Mouse (Mus musculus) embryonic facial prominence, embryonic 10.5 days (tissue): Measurements from ENCODE around the gene Ltf. TPM values are rescaled to one million over a fixed set of nuclear protein-coding genes. Genes with fewer than 3 reads are reported as not detected.

Experiments used
- DNase-seq: peaks from one replicate; pipeline ENCODE4 v3.0.0-alpha.2; 2017; ENCODE audit warnings: low spot score
- H3K27ac ChIP-seq: fragments of 300-500 bp; sonication (generic); replicated peaks from 2 replicates; pipeline ENCODE4 v1.5.1; 2016; ENCODE audit warnings: mild to moderate bottlenecking
- H3K27me3 ChIP-seq: fragments of 300-500 bp; sonication (generic); replicated peaks from 2 replicates; pipeline ENCODE4 v1.6.1; 2016; ENCODE audit warnings: low read depth, mild to moderate bottlenecking; ENCODE audit not compliant: poor library complexity, severe bottlenecking
- H3K36me3 ChIP-seq: fragments of 300-500 bp; sonication (generic); replicated peaks from 2 replicates; pipeline ENCODE4 v1.6.1; 2016; ENCODE audit warnings: mild to moderate bottlenecking, moderate library complexity
- H3K4me1 ChIP-seq: fragments of 300-500 bp; sonication (generic); 2 replicates; pipeline ENCODE4 v1.6.1; 2016
- H3K4me3 ChIP-seq: fragments of 300-500 bp; sonication (generic); 2 replicates; pipeline ENCODE4 v1.5.1; 2016; ENCODE audit warnings: mild to moderate bottlenecking, moderate library complexity
- H3K9me3 ChIP-seq: fragments of 300-500 bp; sonication (generic); 2 replicates; pipeline ENCODE4 v1.6.1; 2016; ENCODE audit warnings: mild to moderate bottlenecking
- WGBS: fragments of 180-500 bp; shearing (Covaris S2); methylation state at CpG from one replicate; pipeline ENCODE4 v1.1.7; 2016; 5-methylcytosine and 5-hydroxymethylcytosine counted together
- polyA plus RNA-seq: library from polyadenylated mRNA; unstranded; fragments of >200 nt; fragmentation: Nextera tagmentation; extraction: Ambion mirVana; gene quantifications from 2 replicates; pipeline ENCODE4 v1.2.1, GENCODE M21; 2016

The Ltf gene
- not detected in 2 replicates for polyA plus RNA-seq

DNA sequence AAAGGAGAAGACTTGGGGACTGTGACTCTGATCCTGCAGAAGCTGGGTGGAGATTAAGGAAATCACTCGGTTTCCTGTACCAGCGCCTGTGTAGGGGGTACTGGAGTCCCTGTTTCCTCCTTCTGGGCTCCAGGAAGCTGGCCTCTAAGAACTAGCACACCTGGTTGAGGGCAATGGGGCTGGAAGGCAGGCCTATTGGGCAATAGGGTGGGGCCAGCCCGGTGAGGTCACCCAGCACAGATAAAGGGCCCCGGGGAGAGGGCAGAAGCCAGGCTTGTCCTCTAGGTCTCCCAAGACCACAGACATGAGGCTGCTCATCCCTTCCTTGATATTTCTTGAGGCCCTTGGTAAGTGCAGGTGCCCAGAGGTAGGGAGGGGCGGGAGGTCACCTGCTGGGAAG lies at the start of gene Ltf:
TSS of gene Ltf (plus strand) at position 250 of the 400 bp plus-strand sequence.
- Histone ChIP-seq H3K27ac (0 out of 2 replicates have a peak within 1 kb of the TSS, but pooled peaks have one; percentile 1), H3K9me3 (no peaks in the 10 kb centered on the region), H3K4me1 (peaks cover 11% of the 10 kb centered on the region), H3K27me3 (no peaks in the 10 kb centered on the region), H3K4me3 (no peak within 1 kb of the TSS), H3K36me3 (no peaks in the 10 kb centered on the region)
- DNase-seq: no peak
- WGBS: 80% methylated on average over 5 of the region's 5 CpGs

DNA sequence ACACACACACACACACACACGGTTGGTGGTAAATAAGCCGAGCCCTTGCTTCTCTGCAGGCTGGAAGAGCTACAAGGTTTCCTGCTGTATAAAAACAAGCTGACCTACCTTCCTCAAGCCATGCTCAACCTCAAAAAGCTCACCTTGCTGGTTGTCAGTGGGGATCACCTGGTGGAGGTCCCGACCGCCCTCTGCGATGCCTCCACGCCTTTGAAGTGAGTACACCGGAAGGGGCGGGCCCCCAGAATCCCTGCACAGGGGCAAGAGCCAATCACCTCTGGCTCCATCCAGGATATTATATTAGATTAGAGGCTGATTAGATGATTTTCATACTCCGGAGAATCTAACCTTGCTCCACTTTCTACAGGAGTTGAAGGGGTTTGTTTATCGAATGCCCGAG lies 39.7 kb upstream of the Ltf start:
- Histone ChIP-seq H3K9me3 (no peaks in the 10 kb centered on the region), H3K36me3 (no peaks in the 10 kb centered on the region), H3K4me1 (no peaks in the 10 kb centered on the region), H3K4me3 (no peak overlapping the region), H3K27ac (no peak overlapping the region), H3K27me3 (no peaks in the 10 kb centered on the region)
- 95% methylated on average over 11 of the region's 11 CpGs for WGBS
- no peak for DNase-seq

DNA sequence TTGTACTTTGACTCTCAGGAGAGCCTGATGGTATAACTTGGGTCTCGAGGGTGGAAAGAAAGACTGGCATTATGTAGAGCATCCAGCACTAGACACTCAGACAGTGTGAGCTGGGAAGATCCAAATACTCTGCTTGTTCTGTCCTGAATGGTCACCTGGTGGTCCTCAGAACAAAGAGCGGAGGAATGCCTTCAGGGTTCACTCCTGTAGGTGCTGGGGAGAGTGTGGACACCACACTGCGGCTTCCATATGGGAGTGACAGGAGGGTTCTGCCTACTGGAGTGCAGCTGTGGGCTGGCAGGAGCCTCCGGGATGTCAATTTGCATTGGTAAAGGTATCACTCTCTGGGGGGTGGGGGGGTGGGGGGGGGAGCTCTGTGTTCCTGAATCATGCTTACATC lies 36.7 kb upstream of the Ltf start:
- Histone ChIP-seq H3K9me3 (no peaks in the 10 kb centered on the region), H3K36me3 (no peaks in the 10 kb centered on the region), H3K27me3 (no peaks in the 10 kb centered on the region), H3K27ac (no peak overlapping the region), H3K4me3 (no peak overlapping the region), H3K4me1 (no peaks in the 10 kb centered on the region)
- DNase-seq: no peak
- WGBS: 55% methylated on average over 4 of the region's 4 CpGs

DNA sequence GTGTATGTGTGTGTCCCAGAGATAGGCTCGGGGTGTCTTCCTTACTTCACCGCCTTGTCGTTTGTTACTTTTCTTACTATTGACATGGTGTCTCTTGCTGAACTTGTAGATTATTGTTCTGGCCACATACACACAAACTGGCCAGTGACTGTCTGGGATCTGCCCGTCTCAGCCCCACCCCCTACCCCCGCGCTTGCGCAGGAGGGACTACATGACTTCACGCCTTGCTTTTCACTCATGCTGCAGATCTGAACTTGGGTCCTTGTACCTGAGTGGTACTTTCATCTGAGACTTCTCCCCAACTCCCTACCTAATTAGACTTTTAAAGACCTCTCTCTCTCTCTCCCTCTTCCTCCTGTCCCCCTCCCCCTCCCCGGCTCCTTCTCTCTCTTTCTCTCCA lies 35.0 kb upstream of the Ltf start:
- no peak for DNase-seq
- Histone ChIP-seq H3K4me3 (no peak overlapping the region), H3K9me3 (no peaks in the 10 kb centered on the region), H3K27ac (no peak overlapping the region), H3K36me3 (no peaks in the 10 kb centered on the region), H3K27me3 (no peaks in the 10 kb centered on the region), H3K4me1 (no peaks in the 10 kb centered on the region)
- WGBS: 92% methylated on average over 9 of the region's 9 CpGs

DNA sequence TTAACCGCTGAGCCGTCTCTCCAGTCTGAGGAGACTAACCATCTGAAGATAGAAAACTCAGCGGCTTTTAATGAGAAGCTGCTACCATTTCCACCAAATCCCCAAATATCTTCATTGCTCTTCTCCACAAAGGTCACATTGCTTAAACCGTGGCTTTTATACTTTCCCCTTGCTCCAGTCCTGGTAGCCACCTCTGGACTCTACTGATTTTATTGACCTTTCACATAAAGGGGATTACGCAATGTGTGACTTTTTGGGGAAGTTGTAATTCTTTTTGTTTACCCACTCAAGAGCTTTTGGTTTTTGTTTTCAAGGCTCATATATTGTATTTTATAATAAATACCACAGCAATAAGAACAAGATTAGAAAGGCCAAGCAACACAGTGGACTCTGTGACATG lies 33.5 kb upstream of the Ltf start:
- no peak for DNase-seq
- Histone ChIP-seq H3K4me3 (no peak overlapping the region), H3K27me3 (no peaks in the 10 kb centered on the region), H3K4me1 (no peaks in the 10 kb centered on the region), H3K36me3 (no peaks in the 10 kb centered on the region), H3K9me3 (no peaks in the 10 kb centered on the region), H3K27ac (no peak overlapping the region)
- WGBS: 94% methylated on average over 5 of the region's 5 CpGs

DNA sequence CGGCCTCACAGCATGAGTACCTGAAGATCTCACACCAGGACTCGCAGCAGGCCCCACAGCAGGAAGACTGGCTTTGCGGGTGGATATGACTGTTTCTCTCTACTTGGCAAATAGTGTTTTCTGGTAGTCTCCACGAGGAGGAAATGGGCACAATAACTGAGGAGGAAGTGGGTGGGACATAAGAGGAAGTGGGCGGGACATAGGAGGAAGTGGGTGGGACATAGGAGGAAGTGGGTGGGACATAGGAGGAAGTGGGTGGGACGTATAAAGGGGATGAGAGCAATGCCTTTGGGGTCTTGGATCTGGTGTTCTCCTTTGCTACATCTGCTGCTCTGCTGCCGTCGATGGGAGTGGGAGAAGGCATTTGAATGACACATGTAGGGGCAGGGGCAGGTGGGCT lies 33.1 kb upstream of the Ltf start:
- Histone ChIP-seq H3K36me3 (no peaks in the 10 kb centered on the region), H3K9me3 (no peaks in the 10 kb centered on the region), H3K4me3 (no peak overlapping the region), H3K27me3 (no peaks in the 10 kb centered on the region), H3K4me1 (no peaks in the 10 kb centered on the region), H3K27ac (no peak overlapping the region)
- no peak for DNase-seq
- WGBS: 87% methylated on average over 8 of the region's 8 CpGs

DNA sequence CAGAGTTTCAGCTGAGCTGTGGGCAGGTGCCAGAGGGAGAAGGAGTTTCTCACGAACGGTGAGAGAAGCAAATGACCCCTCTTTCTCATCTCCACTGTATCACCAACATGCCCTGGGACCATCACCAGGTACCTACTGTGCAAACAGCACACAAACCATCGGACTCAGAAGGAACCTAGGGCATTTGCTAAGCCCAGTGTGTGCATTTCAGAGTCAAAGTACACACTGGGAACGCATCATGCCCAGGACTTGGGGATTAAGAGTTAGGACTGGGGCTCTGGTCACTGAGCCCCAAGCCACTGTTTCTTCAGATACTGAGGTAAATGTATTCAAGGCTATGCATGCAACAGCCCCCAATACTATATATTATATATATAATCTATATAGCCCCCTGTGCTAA lies 31.7 kb upstream of the Ltf start:
- Histone ChIP-seq H3K36me3 (no peaks in the 10 kb centered on the region), H3K9me3 (no peaks in the 10 kb centered on the region), H3K4me1 (no peaks in the 10 kb centered on the region), H3K4me3 (no peak overlapping the region), H3K27ac (no peak overlapping the region), H3K27me3 (no peaks in the 10 kb centered on the region)
- DNase-seq: no peak
- 79% methylated on average over 4 of the region's 4 CpGs for WGBS

DNA sequence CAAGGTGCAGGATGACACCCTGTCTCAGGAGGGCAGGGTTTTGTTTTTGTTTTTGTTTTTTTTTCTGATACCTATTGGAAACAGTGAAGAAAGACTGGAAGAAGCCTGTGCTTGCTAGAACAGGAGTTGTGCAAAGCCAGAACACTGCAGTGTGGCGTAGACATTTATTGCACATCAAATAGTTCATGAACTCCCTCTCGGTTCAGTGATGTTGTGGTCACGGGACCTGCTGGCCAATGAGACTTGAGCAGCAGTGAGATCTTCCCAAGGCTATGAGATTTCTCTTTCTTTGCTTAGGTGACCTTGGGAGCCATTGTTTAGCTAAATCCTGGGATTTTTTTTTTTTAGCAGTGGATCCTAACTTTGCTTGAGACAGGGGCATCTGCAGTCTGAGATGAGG lies 31.0 kb upstream of the Ltf start:
- no peak for DNase-seq
- no peaks in the 10 kb centered on the region for H3K4me1 ChIP-seq
- no peaks in the 10 kb centered on the region for H3K9me3 ChIP-seq
- 83% methylated on average over 3 of the region's 3 CpGs for WGBS
- H3K4me3 ChIP-seq: no peak overlapping the region
- H3K27ac ChIP-seq: no peak overlapping the region
- H3K27me3 ChIP-seq: no peaks in the 10 kb centered on the region
- H3K36me3 ChIP-seq: no peaks in the 10 kb centered on the region

DNA sequence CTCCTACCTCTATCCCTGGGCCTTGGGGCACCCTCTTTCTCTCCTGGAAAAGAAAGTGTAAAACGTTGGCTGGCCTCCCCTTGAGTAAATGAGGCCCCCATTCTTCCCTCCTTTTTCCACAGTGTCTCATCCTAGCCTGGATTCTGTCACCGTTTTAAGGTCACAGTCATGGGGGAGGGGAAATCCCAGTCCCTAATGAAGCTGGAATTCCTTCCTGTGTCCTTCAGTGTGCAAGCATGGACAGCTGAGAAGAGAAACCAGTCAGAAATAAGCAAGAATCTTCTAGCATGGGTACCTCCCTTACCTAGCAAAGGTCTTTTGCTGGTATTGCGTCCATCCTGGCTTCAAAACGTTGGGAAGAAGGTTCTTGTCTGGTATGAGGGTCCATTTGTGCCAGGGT lies 29.9 kb upstream of the Ltf start:
- no peaks in the 10 kb centered on the region for H3K36me3 ChIP-seq
- H3K27me3 ChIP-seq: no peaks in the 10 kb centered on the region
- H3K27ac ChIP-seq: no peak overlapping the region
- H3K9me3 ChIP-seq: no peaks in the 10 kb centered on the region
- 64% methylated on average over 4 of the region's 4 CpGs for WGBS
- no peak for DNase-seq
- H3K4me3 ChIP-seq: no peak overlapping the region
- no peaks in the 10 kb centered on the region for H3K4me1 ChIP-seq

DNA sequence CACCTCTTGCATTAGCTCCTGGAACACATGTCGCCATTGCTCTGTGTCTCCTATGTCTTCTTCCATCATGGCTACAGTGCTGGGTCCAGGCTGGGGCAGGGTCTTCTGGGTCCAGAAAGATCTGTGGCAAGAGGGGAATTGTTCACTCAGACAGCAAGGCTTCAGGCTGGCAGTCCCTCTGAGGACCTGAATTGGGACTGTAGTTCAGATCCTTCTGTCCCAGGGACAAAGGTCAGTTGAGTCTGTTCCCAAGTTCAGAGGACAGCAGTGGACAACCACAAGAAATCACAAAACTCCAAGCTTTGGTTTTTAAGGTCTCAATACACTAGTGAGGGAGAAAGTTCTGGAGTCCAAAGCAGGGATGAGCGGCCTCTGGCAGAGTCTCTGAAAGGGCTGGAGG lies 29.5 kb upstream of the Ltf start:
- 89% methylated on average over 2 of the region's 2 CpGs for WGBS

DNA sequence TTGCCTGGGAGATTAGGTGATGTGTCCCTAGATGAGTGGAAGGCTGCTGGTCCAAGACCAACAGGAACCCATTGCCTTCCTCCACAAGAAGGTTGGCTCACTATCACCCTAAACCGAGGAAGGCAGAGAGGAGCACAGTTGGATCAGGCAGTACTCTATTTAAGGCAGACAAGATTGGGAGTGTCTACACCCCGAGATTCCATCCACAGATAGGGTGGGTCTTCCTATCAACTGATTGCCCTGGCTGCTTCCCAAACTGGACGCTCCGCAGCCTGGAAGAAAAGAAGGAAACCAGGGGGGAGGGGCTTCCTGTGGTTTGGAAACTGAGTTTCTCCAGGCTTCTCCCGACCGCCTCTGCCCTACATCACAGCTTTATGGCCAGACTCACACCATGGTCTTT lies 28.9 kb upstream of the Ltf start, which contains the start of gene Rtp3:
TSS of gene Rtp3 (minus strand) at position 380 of the 400 bp plus-strand sequence.
- DNase-seq: no peak

More for the DNA sequence above, 29.5 kb upstream of the Ltf start:
- DNase-seq: no peak
- Histone ChIP-seq H3K27ac (no peak overlapping the region), H3K27me3 (no peaks in the 10 kb centered on the region), H3K4me1 (no peaks in the 10 kb centered on the region), H3K4me3 (no peak overlapping the region), H3K9me3 (no peaks in the 10 kb centered on the region), H3K36me3 (no peaks in the 10 kb centered on the region)

DNA sequence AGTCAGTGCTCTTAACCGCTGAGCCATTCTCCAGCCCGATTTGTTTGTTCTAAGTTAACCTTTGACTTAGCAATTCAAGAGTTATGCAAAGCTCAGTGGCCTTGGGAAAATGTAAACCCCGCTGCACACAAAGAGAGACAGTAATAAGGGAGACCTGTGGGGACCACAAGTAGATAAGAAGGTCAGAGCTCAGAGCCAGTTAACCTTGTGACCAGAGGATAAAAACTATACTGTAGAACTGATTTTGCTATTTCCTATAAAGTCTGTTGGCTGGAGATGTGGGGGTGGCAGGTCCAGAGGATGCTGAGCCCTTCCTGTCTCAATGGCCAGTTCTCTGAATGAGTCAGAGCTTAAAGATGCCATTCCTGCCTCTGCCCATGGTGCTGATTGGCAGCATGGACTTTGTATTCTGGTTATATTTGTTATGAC lies 25.8 kb upstream of the Ltf start:
- peak; percentile 13 for DNase-seq
- Histone ChIP-seq H3K27ac (no peak overlapping the region), H3K9me3 (no peaks in the 10 kb centered on the region), H3K27me3 (no peaks in the 10 kb centered on the region), H3K36me3 (no peaks in the 10 kb centered on the region), H3K4me1 (no peaks in the 10 kb centered on the region), H3K4me3 (no peak overlapping the region)
- WGBS: 35% methylated on average over 3 of the region's 3 CpGs

More for the DNA sequence above, 28.9 kb upstream of the Ltf start, which contains the start of gene Rtp3:
- Histone ChIP-seq H3K9me3 (no peaks in the 10 kb centered on the region), H3K27me3 (no peaks in the 10 kb centered on the region), H3K4me1 (no peaks in the 10 kb centered on the region), H3K27ac (no peak within 1 kb of the TSS), H3K4me3 (no peak within 1 kb of the TSS), H3K36me3 (no peaks in the 10 kb centered on the region)
- WGBS: 66% methylated on average over 6 of the region's 6 CpGs

DNA sequence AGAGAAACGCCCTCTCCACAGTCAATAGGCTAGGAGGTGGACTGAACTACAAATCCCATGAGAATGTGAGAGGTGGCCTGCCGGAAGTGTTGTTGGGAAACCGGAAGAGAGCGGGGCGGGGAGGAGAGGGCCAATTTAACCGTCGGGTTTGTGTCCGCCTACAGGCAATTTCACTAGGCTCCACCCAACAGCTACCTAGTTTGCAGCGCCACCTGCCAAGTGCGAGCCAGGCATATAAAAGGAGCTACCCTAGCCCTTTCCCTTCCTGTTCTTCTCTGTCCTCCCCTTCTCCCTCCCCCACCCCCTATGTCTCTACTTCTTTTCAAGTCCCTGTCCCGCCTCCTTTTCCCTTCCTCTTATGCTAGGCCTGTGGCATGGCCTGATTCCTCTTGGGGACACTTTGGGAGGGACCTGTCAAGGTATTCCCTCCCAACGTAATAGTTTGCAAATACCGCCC lies 24.3 kb upstream of the Ltf start:
- 9% methylated on average over 13 of the region's 13 CpGs for WGBS
- Histone ChIP-seq H3K36me3 (no peaks in the 10 kb centered on the region), H3K27me3 (no peaks in the 10 kb centered on the region), H3K4me1 (no peaks in the 10 kb centered on the region), H3K9me3 (no peaks in the 10 kb centered on the region), H3K4me3 (peak overlapping the region; percentile 56), H3K27ac (peak overlapping the region; percentile 67; the same call in 1 of the 2 replicates)
- DNase-seq: peak; percentile 86
